Mouse (Mus musculus) megakaryocyte progenitor cell, adult 5-6 weeks (primary cell): ENCODE data around the gene Art4. TPM values are rescaled to one million over a fixed set of nuclear protein-coding genes. Genes with fewer than 3 reads are reported as not detected.
A peak's percentile ranks its signal among the peaks of the same experiment; 100 is the strongest.

ENCODE experiments used
- ATAC-seq: replicated peaks from 2 replicates; pipeline ENCODE4 v1.8.0; 2016; ENCODE audit warnings: mild to moderate bottlenecking, moderate TSS enrichment, inconsistent platforms; ENCODE audit not compliant: poor library complexity
- total RNA-seq, 2 experiments: library from RNA; stranded (forward) in 1 of 2; stranded (reverse) in 1 of 2; fragments of 157-497, 149-512 nt in 1 of 2; fragments of 200-1000 nt in 1 of 2; gene quantifications; 2 replicates each; pipeline versions ENCODE4 v1.2.3 to v1.2.4; 2015 to 2017

Gene Art4
- total RNA-seq, 2 experiments from 2014 or later = 1.8 TPM

GRCm38 (mm10) chr6:136827881-136828561 is 29.5 kb downstream of the Art4 start, which contains the start of gene Wbp11:
Gene Wbp11, minus strand, starts transcription at chr6:136828233.
- peak; percentile 96 for ATAC-seq

GRCm38 (mm10) chr6:136827516-136827880 is 30.0 kb downstream of the Art4 start, which contains the start of gene BC049715:
Gene BC049715, plus strand, starts transcription at chr6:136827626.
- ATAC-seq = peak; percentile 15

- no peak for ATAC-seq
These were observed 30.4 kb downstream of the Art4 start for GRCm38 (mm10) chr6:136827116-136827515.

GRCm38 (mm10) chr6:136824987-136825386 is 32.5 kb downstream of the Art4 start:
- no peak for ATAC-seq

- ATAC-seq = no peak
These were observed 36.4 kb downstream of the Art4 start for GRCm38 (mm10) chr6:136821086-136821485.

GRCm38 (mm10) chr6:136820381-136820780 is 37.2 kb downstream of the Art4 start:
- 0 out of 2 replicates have a peak, but pooled peaks have one; percentile 20 for ATAC-seq

GRCm38 (mm10) chr6:136817549-136817948 is 40.0 kb downstream of the Art4 start:
- ATAC-seq = no peak

GRCm38 (mm10) chr6:136816826-136817225 is 40.7 kb downstream of the Art4 start:
- no peak for ATAC-seq

GRCm38 (mm10) chr6:136815381-136815780 is 42.2 kb downstream of the Art4 start:
- ATAC-seq = no peak

GRCm38 (mm10) chr6:136813117-136813516 is 44.4 kb downstream of the Art4 start:
- no peak for ATAC-seq

GRCm38 (mm10) chr6:136811196-136811595 is 46.3 kb downstream of the Art4 start:
- no peak for ATAC-seq

GRCm38 (mm10) chr6:136809673-136810072 is 47.9 kb downstream of the Art4 start:
- ATAC-seq = no peak

GRCm38 (mm10) chr6:136809077-136809476 is 48.5 kb downstream of the Art4 start:
- ATAC-seq = peak; percentile 33

GRCm38 (mm10) chr6:136808631-136809046 is 48.9 kb downstream of the Art4 start:
- ATAC-seq = peak; percentile 15

- ATAC-seq = peak; percentile 49
These were observed 49.5 kb downstream of the Art4 start, which contains the start of gene H2afj for GRCm38 (mm10) chr6:136808014-136808417. Gene H2afj, plus strand, starts transcription at chr6:136808244.

GRCm38 (mm10) chr6:136807395-136808013 is 50.0 kb downstream of the Art4 start:
- ATAC-seq = no peak

GRCm38 (mm10) chr6:136806819-136807218 is 50.7 kb downstream of the Art4 start:
- no peak for ATAC-seq

GRCm38 (mm10) chr6:136805409-136805775 is 52.1 kb downstream of the Art4 start:
- ATAC-seq = no peak

GRCm38 (mm10) chr6:136804705-136805408 is 52.7 kb downstream of the Art4 start:
- no peak for ATAC-seq

- peak; percentile 56 for ATAC-seq
These were observed 53.5 kb downstream of the Art4 start, which contains the start of gene Hist4h4 for GRCm38 (mm10) chr6:136803739-136804633. Gene Hist4h4, minus strand, starts transcription at chr6:136804415.
